Mouse (Mus musculus) C2C12 (cell line): ENCODE measurements around the gene Supt3. TPM values are rescaled to one million over a fixed set of nuclear protein-coding genes. Genes with fewer than 3 reads are reported as not detected.

Experiments used
- H3K27me3 ChIP-seq: one replicate; pipeline ENCODE4 v1.6.1; 2011; ENCODE audit not compliant: control insufficient read depth, insufficient read depth, insufficient read length
- H3K36me3 ChIP-seq: one replicate; pipeline ENCODE4 v1.6.1; 2011; ENCODE audit not compliant: control insufficient read depth, insufficient read depth
- H3K4me3 ChIP-seq: one replicate; pipeline ENCODE4 v1.5.1; 2011; ENCODE audit warnings: mild to moderate bottlenecking, control low read depth; ENCODE audit not compliant: poor library complexity, insufficient read depth, severe bottlenecking
- H3K79me2 ChIP-seq: one replicate; pipeline ENCODE4 v1.6.1; 2011; ENCODE audit not compliant: control insufficient read depth, insufficient read depth
- H3K79me3 ChIP-seq: one replicate; pipeline ENCODE4 v1.6.1; 2011; ENCODE audit warnings: low read depth, control low read depth
- H3ac ChIP-seq: one replicate; pipeline ENCODE3; 2011; ENCODE audit warnings: low read depth; ENCODE audit not compliant: control insufficient read depth, insufficient read length
- CEBPB ChIP-seq: IDR thresholded peaks from one replicate; pipeline ENCODE4 v1.6.1; 2011; ENCODE audit warnings: low read depth, mild to moderate bottlenecking, control low read depth, moderate library complexity
- CTCF ChIP-seq: IDR thresholded peaks from one replicate; pipeline ENCODE4 v1.5.1; 2011; ENCODE audit not compliant: control insufficient read depth, insufficient read depth, insufficient read length
- FOSL1 ChIP-seq: IDR thresholded peaks from one replicate; pipeline ENCODE4 v1.8.0; 2011; ENCODE audit warnings: mild to moderate bottlenecking, low read length; ENCODE audit not compliant: poor library complexity, insufficient read depth, severe bottlenecking
- MAX ChIP-seq: IDR thresholded peaks from one replicate; pipeline ENCODE4 v1.6.1; 2011; ENCODE audit warnings: mild to moderate bottlenecking, control low read depth
- MYOD1 ChIP-seq: IDR thresholded peaks from one replicate; pipeline ENCODE4 v1.6.1; 2011; ENCODE audit warnings: low read depth; ENCODE audit not compliant: control insufficient read depth, insufficient read length
- MYOG ChIP-seq: IDR thresholded peaks from one replicate; pipeline ENCODE4 v1.6.1; 2011; ENCODE audit not compliant: control insufficient read depth, insufficient read length; ENCODE audit errors: extremely low read depth
- USF1 ChIP-seq: IDR thresholded peaks from one replicate; pipeline ENCODE4 v1.6.1; 2011; ENCODE audit warnings: low read depth, mild to moderate bottlenecking, control low read depth, moderate library complexity
- polyA plus RNA-seq: library from polyadenylated mRNA; unstranded; fragments of >200 nt; fragmentation: generic; extraction: Trizol; gene quantifications from one replicate; pipeline ENCODE4 v1.2.1, GENCODE M21; 2012; ENCODE audit warnings: missing spikeins

Supt3 gene
- polyA plus RNA-seq, 1 experiment = 18.1 TPM

DNA sequence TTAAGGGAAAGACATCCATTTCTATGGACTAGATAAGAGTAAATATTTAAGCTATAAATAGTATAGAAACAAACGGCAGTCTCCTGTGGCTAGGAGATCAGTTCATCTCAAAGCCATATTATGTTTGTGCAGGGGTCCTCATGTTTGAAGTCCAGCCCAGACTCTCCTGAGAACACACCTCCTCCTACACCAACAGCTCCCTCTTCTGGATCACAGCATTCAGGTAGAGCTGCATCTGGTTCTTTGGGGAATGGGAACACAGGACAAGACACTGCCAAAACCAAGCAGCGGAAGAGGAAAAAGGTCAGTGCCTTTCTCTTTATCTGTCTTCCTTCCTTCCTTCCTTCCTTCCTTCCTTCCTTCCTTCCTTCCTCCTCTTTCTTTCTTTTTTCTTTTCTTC, 264.1 kb downstream of the Supt3 start:
- Histone ChIP-seq H3K79me2 (no peaks in the 10 kb centered on the region), H3K4me3 (no peak overlapping the region), H3K36me3 (peaks cover 6% of the 10 kb centered on the region), H3K27me3 (no peaks in the 10 kb centered on the region), H3ac (no peak overlapping the region), H3K79me3 (no peaks in the 10 kb centered on the region)
- TF ChIP-seq USF1 (no peak), CTCF (no peak)

DNA sequence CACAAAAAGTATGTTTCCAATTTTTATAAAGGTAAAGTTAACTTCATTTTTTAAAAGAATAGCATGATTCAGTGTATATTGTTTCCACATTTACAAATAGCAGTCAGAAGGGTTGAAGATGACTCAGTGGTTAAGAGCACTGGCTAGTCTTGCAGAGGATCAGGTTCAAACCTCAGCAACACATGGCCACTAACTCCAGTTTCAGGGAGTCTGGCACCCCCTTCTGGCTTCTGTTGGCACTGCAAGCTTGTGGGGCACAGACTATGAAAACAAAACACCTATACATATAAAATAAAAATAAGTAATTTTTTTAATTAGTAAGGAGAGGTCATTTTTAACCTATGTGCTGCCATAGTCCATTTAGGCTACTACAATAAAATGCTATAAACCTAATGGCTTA, 268.9 kb downstream of the Supt3 start:
- no peaks in the 10 kb centered on the region for H3K79me2 ChIP-seq
- H3K4me3 ChIP-seq = no peak overlapping the region
- TF ChIP-seq FOSL1 = no peak
- TF ChIP-seq MYOG = no peak
- TF ChIP-seq CEBPB = no peak
- TF ChIP-seq USF1 = no peak
- no peak for TF ChIP-seq MAX
- no peak for TF ChIP-seq CTCF
- no peak for TF ChIP-seq MYOD1
- H3K79me3 ChIP-seq = no peaks in the 10 kb centered on the region
- H3ac ChIP-seq = no peak overlapping the region
- no peaks in the 10 kb centered on the region for H3K27me3 ChIP-seq
- H3K36me3 ChIP-seq = peaks cover 5% of the 10 kb centered on the region

DNA sequence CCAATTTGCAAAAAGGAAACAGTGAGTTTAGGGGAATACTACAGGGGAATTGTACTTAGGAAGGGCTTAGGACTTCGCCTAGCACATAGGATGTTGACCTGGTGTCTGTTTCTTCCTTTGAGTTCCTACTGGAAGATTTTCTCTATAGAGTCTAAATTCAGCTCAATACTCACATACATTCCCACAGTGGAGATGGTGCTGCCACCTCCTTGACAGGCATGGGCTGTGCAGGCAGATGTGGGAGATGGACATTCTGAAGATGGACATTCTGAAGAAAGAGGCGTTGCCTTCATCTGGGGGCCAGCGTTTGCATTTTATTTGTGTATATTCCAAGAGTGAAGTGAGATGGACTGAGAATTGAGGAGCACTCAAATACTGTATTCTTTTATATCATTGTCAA, 269.6 kb downstream of the Supt3 start:
- peaks cover 5% of the 10 kb centered on the region for H3K36me3 ChIP-seq
- no peaks in the 10 kb centered on the region for H3K79me3 ChIP-seq
- no peaks in the 10 kb centered on the region for H3K27me3 ChIP-seq
- no peaks in the 10 kb centered on the region for H3K79me2 ChIP-seq
- no peak for TF ChIP-seq FOSL1
- TF ChIP-seq USF1 = no peak
- no peak for TF ChIP-seq CEBPB
- TF ChIP-seq MAX = no peak
- no peak for TF ChIP-seq MYOG
- TF ChIP-seq MYOD1 = no peak
- TF ChIP-seq CTCF = no peak
- H3ac ChIP-seq = no peak overlapping the region
- no peak overlapping the region for H3K4me3 ChIP-seq

DNA sequence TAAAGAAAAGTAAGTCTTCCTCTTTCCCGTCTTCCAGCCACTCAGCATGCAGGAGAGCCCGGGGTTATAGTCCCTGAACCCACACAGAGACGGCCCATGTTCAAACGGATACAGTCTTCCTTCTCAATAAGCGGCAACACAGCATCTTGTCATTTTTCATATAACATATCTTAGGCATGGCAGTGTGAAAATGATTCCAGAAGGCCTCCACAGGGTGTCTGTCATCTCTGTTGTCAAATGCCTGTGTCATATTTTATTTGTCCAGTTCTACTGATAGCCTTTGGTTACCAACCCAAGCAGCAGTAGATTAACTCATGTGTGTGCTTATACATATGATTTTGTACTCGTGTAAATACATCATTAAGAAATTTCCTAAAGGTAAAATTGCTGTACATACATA, 270.3 kb downstream of the Supt3 start:
- no peaks in the 10 kb centered on the region for H3K27me3 ChIP-seq
- no peak overlapping the region for H3ac ChIP-seq
- H3K79me3 ChIP-seq = no peaks in the 10 kb centered on the region
- TF ChIP-seq MAX (no peak), FOSL1 (no peak), USF1 (no peak), MYOD1 (no peak), MYOG (no peak), CEBPB (no peak), CTCF (no peak)
- no peak overlapping the region for H3K4me3 ChIP-seq
- H3K36me3 ChIP-seq = peaks cover 5% of the 10 kb centered on the region
- H3K79me2 ChIP-seq = no peaks in the 10 kb centered on the region

DNA sequence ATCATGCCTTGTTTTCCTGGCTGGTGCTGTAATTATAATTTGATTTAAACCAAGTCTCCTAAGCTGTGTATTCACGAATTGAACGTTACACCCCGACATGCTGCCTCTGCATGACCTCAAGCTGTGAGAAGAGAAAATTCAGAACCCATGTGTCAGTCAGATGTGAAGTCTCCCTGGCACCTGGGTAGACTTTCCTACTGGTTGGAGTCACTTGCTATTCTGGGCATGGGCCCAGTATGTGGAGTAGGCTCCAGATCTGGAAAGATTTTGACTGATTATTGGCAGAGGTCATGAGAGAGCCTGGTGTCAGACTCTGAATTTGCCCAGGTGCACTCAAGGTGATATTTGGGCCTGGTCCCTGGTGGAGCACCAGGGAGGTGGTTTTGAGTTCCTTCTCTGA, 275.0 kb downstream of the Supt3 start:
- TF ChIP-seq FOSL1 (no peak), CEBPB (no peak), CTCF (no peak), USF1 (no peak), MYOG (no peak), MYOD1 (no peak), MAX (no peak)
- peaks cover 5% of the 10 kb centered on the region for H3K36me3 ChIP-seq

DNA sequence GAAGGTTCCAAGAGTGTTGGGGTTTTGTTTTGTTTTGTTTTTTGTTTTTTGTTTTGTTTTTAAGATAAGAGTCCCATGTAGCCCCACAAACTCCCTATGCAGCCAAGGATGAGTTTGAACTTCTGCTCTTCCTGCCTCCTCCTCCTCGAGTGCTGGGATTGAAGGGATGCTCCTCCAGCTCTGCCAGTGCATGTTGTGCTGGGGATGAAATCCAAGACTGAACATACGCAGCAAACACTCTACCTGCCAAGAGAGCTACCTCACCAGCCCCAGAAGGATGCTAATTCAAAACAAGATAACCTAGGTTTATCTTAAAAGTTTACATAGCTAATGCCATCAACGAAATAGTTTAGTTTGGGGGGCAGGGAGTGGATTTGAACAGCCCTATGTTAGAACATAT, 276.4 kb downstream of the Supt3 start:
- no peak overlapping the region for H3K4me3 ChIP-seq
- H3K27me3 ChIP-seq = no peaks in the 10 kb centered on the region
- H3ac ChIP-seq = no peak overlapping the region
- H3K79me3 ChIP-seq = no peaks in the 10 kb centered on the region
- peaks cover 4% of the 10 kb centered on the region for H3K36me3 ChIP-seq
- H3K79me2 ChIP-seq = no peaks in the 10 kb centered on the region
- TF ChIP-seq USF1 = no peak
- no peak for TF ChIP-seq MYOG
- TF ChIP-seq MYOD1 = no peak
- TF ChIP-seq FOSL1 = no peak
- no peak for TF ChIP-seq CEBPB
- TF ChIP-seq CTCF = no peak
- no peak for TF ChIP-seq MAX

More for the DNA sequence above, 275.0 kb downstream of the Supt3 start:
- H3K27me3 ChIP-seq = no peaks in the 10 kb centered on the region
- H3K4me3 ChIP-seq = no peak overlapping the region
- H3K79me2 ChIP-seq = no peaks in the 10 kb centered on the region
- H3K79me3 ChIP-seq = no peaks in the 10 kb centered on the region
- H3ac ChIP-seq = no peak overlapping the region
